Mouse (Mus musculus) erythroblast, embryonic 14.5 days (primary cell): Measurements from ENCODE around the gene Flt1. TPM values are rescaled to one million over a fixed set of nuclear protein-coding genes. Genes with fewer than 3 reads are reported as not detected.

Experiments
- H3K27me3 ChIP-seq: 2 replicates; pipeline ENCODE4 v1.6.1; 2012; ENCODE audit warnings: inconsistent platforms; ENCODE audit not compliant: control insufficient read depth
- H3K36me3 ChIP-seq: 2 replicates; pipeline ENCODE4 v1.6.1; 2012; ENCODE audit warnings: mild to moderate bottlenecking, inconsistent platforms; ENCODE audit not compliant: control insufficient read depth
- H3K4me1 ChIP-seq: 2 replicates; pipeline ENCODE4 v1.6.1; 2012; ENCODE audit warnings: inconsistent platforms; ENCODE audit not compliant: control insufficient read depth
- H3K4me3 ChIP-seq: replicated peaks from 2 replicates; pipeline ENCODE3; 2012; ENCODE audit warnings: moderate library complexity, mild to moderate bottlenecking, inconsistent platforms
- H3K9me3 ChIP-seq: 2 replicates; pipeline ENCODE4 v1.6.1; 2012; ENCODE audit warnings: low read length, inconsistent platforms, mixed read lengths; ENCODE audit not compliant: control insufficient read depth
- GATA1 ChIP-seq: IDR thresholded peaks from 2 replicates; pipeline ENCODE4 v1.6.1; 2012; ENCODE audit warnings: low read length, inconsistent platforms, mixed read lengths
- TAL1 ChIP-seq: IDR thresholded peaks from 3 replicates; pipeline ENCODE4 v1.6.1; 2012; ENCODE audit warnings: low read length, inconsistent platforms, mixed read lengths
- polyA plus RNA-seq: library from polyadenylated mRNA; stranded (reverse); fragments of >175 nt; gene quantifications from 2 replicates; pipeline ENCODE4 v1.2.3, GENCODE M21; 2012

Gene Flt1
- polyA plus RNA-seq, 1 experiment: 0.03 TPM

GRCm38 (mm10) chr5:147549016-147549755, 176.6 kb downstream of the Flt1 start:
- Histone ChIP-seq H3K9me3 (no peaks in the 10 kb centered on the region), H3K27me3 (no peaks in the 10 kb centered on the region), H3K4me1 (no peaks in the 10 kb centered on the region), H3K4me3 (no peak overlapping the region), H3K36me3 (peaks cover 71% of the 10 kb centered on the region)
- TF ChIP-seq TAL1: no peak
- TF ChIP-seq GATA1: no peak

- Histone ChIP-seq H3K9me3 (no peaks in the 10 kb centered on the region), H3K4me3 (no peak overlapping the region), H3K27me3 (no peaks in the 10 kb centered on the region), H3K36me3 (peaks cover 91% of the 10 kb centered on the region), H3K4me1 (no peaks in the 10 kb centered on the region)
- TF ChIP-seq TAL1 (no peak), GATA1 (no peak)
These were observed 180.0 kb downstream of the Flt1 start for GRCm38 (mm10) chr5:147545731-147546241.

GRCm38 (mm10) chr5:147542291-147542690, 183.5 kb downstream of the Flt1 start:
- H3K4me1 ChIP-seq: no peaks in the 10 kb centered on the region
- no peak for TF ChIP-seq GATA1
- TF ChIP-seq TAL1: no peak
- H3K9me3 ChIP-seq: no peaks in the 10 kb centered on the region
- no peaks in the 10 kb centered on the region for H3K27me3 ChIP-seq
- peaks cover 90% of the 10 kb centered on the region for H3K36me3 ChIP-seq
- H3K4me3 ChIP-seq: no peak overlapping the region

GRCm38 (mm10) chr5:147539815-147540214, 186.0 kb downstream of the Flt1 start:
- H3K27me3 ChIP-seq: no peaks in the 10 kb centered on the region
- no peak for TF ChIP-seq TAL1
- no peak for TF ChIP-seq GATA1
- H3K36me3 ChIP-seq: peaks cover 88% of the 10 kb centered on the region
- H3K4me3 ChIP-seq: no peak overlapping the region
- no peaks in the 10 kb centered on the region for H3K4me1 ChIP-seq
- H3K9me3 ChIP-seq: no peaks in the 10 kb centered on the region

GRCm38 (mm10) chr5:147539409-147539808, 186.4 kb downstream of the Flt1 start:
- no peak overlapping the region for H3K4me3 ChIP-seq
- no peaks in the 10 kb centered on the region for H3K9me3 ChIP-seq
- no peaks in the 10 kb centered on the region for H3K27me3 ChIP-seq
- no peak for TF ChIP-seq GATA1
- no peak for TF ChIP-seq TAL1
- no peaks in the 10 kb centered on the region for H3K4me1 ChIP-seq
- peaks cover 88% of the 10 kb centered on the region for H3K36me3 ChIP-seq

- no peak for TF ChIP-seq GATA1
- TF ChIP-seq TAL1: no peak
- no peaks in the 10 kb centered on the region for H3K9me3 ChIP-seq
- peaks cover 83% of the 10 kb centered on the region for H3K36me3 ChIP-seq
- H3K4me1 ChIP-seq: no peaks in the 10 kb centered on the region
- H3K4me3 ChIP-seq: no peak overlapping the region
- H3K27me3 ChIP-seq: no peaks in the 10 kb centered on the region
These were observed 193.8 kb downstream of the Flt1 start for GRCm38 (mm10) chr5:147532031-147532430.

- TF ChIP-seq GATA1 (no peak), TAL1 (no peak)
- Histone ChIP-seq H3K27me3 (no peaks in the 10 kb centered on the region), H3K9me3 (no peaks in the 10 kb centered on the region), H3K4me3 (no peak overlapping the region), H3K4me1 (no peaks in the 10 kb centered on the region), H3K36me3 (peaks cover 89% of the 10 kb centered on the region)
These were observed 198.0 kb downstream of the Flt1 start for GRCm38 (mm10) chr5:147527788-147528187.

- TF ChIP-seq TAL1: no peak
- no peak for TF ChIP-seq GATA1
- H3K4me3 ChIP-seq: no peak overlapping the region
- no peaks in the 10 kb centered on the region for H3K27me3 ChIP-seq
- H3K36me3 ChIP-seq: peaks cover 92% of the 10 kb centered on the region
- no peaks in the 10 kb centered on the region for H3K9me3 ChIP-seq
- H3K4me1 ChIP-seq: no peaks in the 10 kb centered on the region
These were observed 198.8 kb downstream of the Flt1 start for GRCm38 (mm10) chr5:147527006-147527405.

Other genes with a start within 250 kb of the Flt1 start
- 1.0 and 1.3 TPM in 2 replicates for gene Pomp, start 134.4 kb upstream of the Flt1 start, polyA plus RNA-seq
- gene Slc46a3, start 168.8 kb upstream of the Flt1 start, polyA plus RNA-seq: 0.69 and 1.5 TPM in 2 replicates
- not detected in 2 replicates for gene Mtus2, start 231.3 kb upstream of the Flt1 start, polyA plus RNA-seq